Mouse (Mus musculus) cerebellum, adult 8-10 months (tissue): ENCODE measurements around the gene Ptgr1.

Source experiments
- DNase-seq: peaks from one replicate; pipeline ENCODE4 v3.0.0; 2022

Ptgr1 gene

DNA sequence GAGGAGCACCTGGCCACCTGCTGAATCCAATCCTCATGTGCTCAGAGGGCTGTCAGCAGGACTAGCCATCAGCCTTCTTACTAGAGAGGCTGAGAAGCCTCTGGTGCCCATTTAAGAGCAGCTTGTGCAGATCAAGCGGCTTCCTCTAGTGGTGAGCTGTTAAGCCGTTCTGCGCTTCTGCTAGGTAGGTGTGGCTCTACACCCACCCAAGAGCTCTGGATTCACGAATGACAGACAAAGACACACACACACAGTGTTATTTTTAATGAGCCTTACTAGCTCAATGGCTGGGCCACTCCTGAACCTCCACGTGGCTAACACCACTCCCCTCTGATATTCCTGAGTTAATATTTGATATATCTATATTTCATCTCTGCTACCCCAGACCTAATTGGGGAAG is 61.3 kb downstream of the Ptgr1 start:
- DNase-seq = no peak

DNA sequence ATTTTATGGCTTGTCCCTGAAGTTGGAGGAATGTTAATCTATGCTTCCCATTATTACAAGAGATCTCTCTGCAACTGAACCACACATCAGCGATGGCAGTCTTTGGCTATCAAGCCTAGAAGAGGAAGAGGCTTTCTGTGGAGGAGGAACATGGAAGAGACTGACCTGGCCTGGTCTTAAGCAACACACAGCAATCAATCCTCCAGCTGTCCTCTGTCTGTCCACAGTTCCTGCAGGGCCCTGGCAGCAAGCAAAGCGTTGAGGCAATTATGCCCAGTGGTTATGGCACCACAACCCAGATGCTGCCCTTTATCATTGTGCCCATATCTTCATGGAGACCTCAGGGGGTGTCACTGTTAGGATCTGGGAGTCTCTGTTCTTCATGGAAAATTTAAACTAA is 63.0 kb downstream of the Ptgr1 start:
- DNase-seq = no peak
